Mouse (Mus musculus) midbrain, postnatal 0 days (tissue): ENCODE measurements at regions not wholly inside any gene's neighbourhood (a gene's known extent, or its start where the extent isn't known, plus 50 kb on each side); places are given as distances from the start of the nearest gene placed in this dataset.

ENCODE experiments used
- ATAC-seq: fragments of 200-750 bp; cut with Nextera tagmentation; 2 replicates; pipeline ENCODE4 v1.8.0; 2017; ENCODE audit warnings: moderate number of reproducible peaks, mild to moderate bottlenecking, moderate TSS enrichment, moderate library complexity; ENCODE audit not compliant: low FRiP score
- DNase-seq: peaks from one replicate; pipeline ENCODE4 v3.0.0-alpha.2; 2015; ENCODE audit warnings: low spot score
- H3K27ac ChIP-seq: fragments of 300-500 bp; sonication (generic); 2 replicates; pipeline ENCODE4 v1.5.1; 2014; ENCODE audit warnings: low read depth, mild to moderate bottlenecking, low read length, mixed read lengths
- H3K27me3 ChIP-seq: fragments of 300-500 bp; sonication (generic); 2 replicates; pipeline ENCODE4 v1.6.1; 2014; ENCODE audit warnings: low read length, control low read depth, mixed read lengths; ENCODE audit not compliant: insufficient read depth
- H3K36me3 ChIP-seq: fragments of 300-500 bp; sonication (generic); 2 replicates; pipeline ENCODE4 v1.6.1; 2014; ENCODE audit warnings: low read length, control low read depth, mixed read lengths; ENCODE audit not compliant: insufficient read depth
- H3K4me1 ChIP-seq: fragments of 300-500 bp; sonication (generic); 2 replicates; pipeline ENCODE4 v1.6.1; 2014; ENCODE audit warnings: mild to moderate bottlenecking, control low read depth, antibody characterized with exemption, low read length, mixed read lengths; ENCODE audit not compliant: insufficient read depth
- H3K4me2 ChIP-seq: fragments of 300-500 bp; sonication (generic); 2 replicates; pipeline ENCODE4 v1.6.1; 2014; ENCODE audit warnings: low read depth, mild to moderate bottlenecking, low read length, mixed read lengths; ENCODE audit not compliant: poor library complexity, severe bottlenecking
- H3K4me3 ChIP-seq: fragments of 300-500 bp; sonication (generic); 2 replicates; pipeline ENCODE4 v1.5.1; 2014; ENCODE audit warnings: low read depth, mild to moderate bottlenecking, low read length, moderate library complexity
- H3K9ac ChIP-seq: fragments of 300-500 bp; sonication (generic); replicated peaks from 2 replicates; pipeline ENCODE4 v1.6.1; 2014; ENCODE audit warnings: mild to moderate bottlenecking, low read length, moderate library complexity, mixed read lengths; ENCODE audit not compliant: poor library complexity, severe bottlenecking
- H3K9me3 ChIP-seq: fragments of 300-500 bp; sonication (generic); 2 replicates; pipeline ENCODE4 v1.6.1; 2016; ENCODE audit warnings: low read length, control low read depth
- CTCF ChIP-seq: IDR thresholded peaks from 2 replicates; pipeline ENCODE4 v1.5.1; 2016; ENCODE audit warnings: antibody characterized with exemption, mild to moderate bottlenecking
- WGBS: fragments of 180-500 bp; shearing (Covaris S2); extraction: QIAGEN DNeasy Blood & Tissue Kit; methylation state at CpG from one replicate; pipeline ENCODE4 v1.1.7; 2014; 5-methylcytosine and 5-hydroxymethylcytosine counted together

- H3K27ac ChIP-seq = no peak overlapping the region
- no peaks in the 10 kb centered on the region for H3K27me3 ChIP-seq
- no peak overlapping the region for H3K4me3 ChIP-seq
- H3K9ac ChIP-seq = no peak overlapping the region
- DNase-seq = no peak
- TF ChIP-seq CTCF = no peak
- H3K4me2 ChIP-seq = no peak overlapping the region
- no peak for ATAC-seq
- 86% methylated on average over 3 of the region's 3 CpGs for WGBS
- H3K4me1 ChIP-seq = no peaks in the 10 kb centered on the region
- H3K36me3 ChIP-seq = no peaks in the 10 kb centered on the region
- no peaks in the 10 kb centered on the region for H3K9me3 ChIP-seq
Observed at GRCm38 (mm10) chr9:47461915-47462314, 68.1 kb upstream of the Cadm1 start.

- Histone ChIP-seq H3K27ac (no peak overlapping the region), H3K36me3 (no peaks in the 10 kb centered on the region), H3K27me3 (no peaks in the 10 kb centered on the region), H3K9ac (no peak overlapping the region), H3K9me3 (no peaks in the 10 kb centered on the region), H3K4me3 (no peak overlapping the region), H3K4me1 (no peaks in the 10 kb centered on the region), H3K4me2 (no peak overlapping the region)
- no peak for DNase-seq
- no peak for ATAC-seq
- 98% methylated on average over 3 of the region's 3 CpGs for WGBS
- no peak for TF ChIP-seq CTCF
Observed at GRCm38 (mm10) chr9:47466767-47467166, 63.2 kb upstream of the Cadm1 start.

GRCm38 (mm10) chr9:47467815-47468214 is 62.2 kb upstream of the Cadm1 start:
- no peaks in the 10 kb centered on the region for H3K9me3 ChIP-seq
- no peak overlapping the region for H3K4me3 ChIP-seq
- TF ChIP-seq CTCF = no peak
- no peaks in the 10 kb centered on the region for H3K27me3 ChIP-seq
- peak; percentile 8 for DNase-seq
- ATAC-seq = no peak
- H3K4me1 ChIP-seq = no peaks in the 10 kb centered on the region
- WGBS = 88% methylated on average over 9 of the region's 9 CpGs
- H3K9ac ChIP-seq = no peak overlapping the region
- no peaks in the 10 kb centered on the region for H3K36me3 ChIP-seq
- H3K4me2 ChIP-seq = no peak overlapping the region
- no peak overlapping the region for H3K27ac ChIP-seq

GRCm38 (mm10) chr9:47469576-47469975 is 60.4 kb upstream of the Cadm1 start:
- Histone ChIP-seq H3K27ac (no peak overlapping the region), H3K9me3 (no peaks in the 10 kb centered on the region), H3K9ac (no peak overlapping the region), H3K36me3 (no peaks in the 10 kb centered on the region), H3K4me2 (no peak overlapping the region), H3K27me3 (no peaks in the 10 kb centered on the region), H3K4me1 (no peaks in the 10 kb centered on the region), H3K4me3 (no peak overlapping the region)
- ATAC-seq (no peak), DNase-seq (no peak)
- no peak for TF ChIP-seq CTCF
- WGBS = 89% methylated on average over 1 of the region's 1 CpGs

- no peak overlapping the region for H3K4me3 ChIP-seq
- no peak for DNase-seq
- H3K9ac ChIP-seq = no peak overlapping the region
- WGBS = 82% methylated on average over 1 of the region's 1 CpGs
- H3K9me3 ChIP-seq = no peaks in the 10 kb centered on the region
- no peak for TF ChIP-seq CTCF
- H3K4me1 ChIP-seq = no peaks in the 10 kb centered on the region
- H3K27me3 ChIP-seq = no peaks in the 10 kb centered on the region
- no peak overlapping the region for H3K4me2 ChIP-seq
- H3K27ac ChIP-seq = no peak overlapping the region
- ATAC-seq = no peak
- no peaks in the 10 kb centered on the region for H3K36me3 ChIP-seq
Observed at GRCm38 (mm10) chr9:47470741-47471140, 59.2 kb upstream of the Cadm1 start.

- H3K4me1 ChIP-seq = no peaks in the 10 kb centered on the region
- H3K36me3 ChIP-seq = no peaks in the 10 kb centered on the region
- no peaks in the 10 kb centered on the region for H3K9me3 ChIP-seq
- no peak overlapping the region for H3K4me3 ChIP-seq
- no peaks in the 10 kb centered on the region for H3K27me3 ChIP-seq
- no peak overlapping the region for H3K9ac ChIP-seq
- no peak overlapping the region for H3K27ac ChIP-seq
- no peak for ATAC-seq
- H3K4me2 ChIP-seq = no peak overlapping the region
- WGBS = 25% methylated on average over 10 of the region's 10 CpGs
- DNase-seq = peak; percentile 12
- TF ChIP-seq CTCF = no peak
Observed at GRCm38 (mm10) chr9:47471767-47472420, 58.1 kb upstream of the Cadm1 start.
